Mouse (Mus musculus) ES-E14 (cell line): ENCODE results near the gene Zpbp.
A peak's percentile ranks its signal among the peaks of the same experiment; 100 is the strongest.

Source experiments
- HCFC1 ChIP-seq: IDR thresholded peaks from 2 replicates; pipeline ENCODE4 v1.6.1; 2012; ENCODE audit warnings: low read length, inconsistent platforms, borderline replicate concordance; ENCODE audit not compliant: insufficient read depth
- ZC3H11A ChIP-seq: IDR thresholded peaks from 2 replicates; pipeline ENCODE4 v1.6.1; 2012; ENCODE audit warnings: low read depth, mild to moderate bottlenecking, inconsistent platforms, low read length, borderline replicate concordance
- ZNF384 ChIP-seq: IDR thresholded peaks from 2 replicates; pipeline ENCODE4 v1.6.1; 2012; ENCODE audit warnings: low read depth, low read length, inconsistent platforms

DNA sequence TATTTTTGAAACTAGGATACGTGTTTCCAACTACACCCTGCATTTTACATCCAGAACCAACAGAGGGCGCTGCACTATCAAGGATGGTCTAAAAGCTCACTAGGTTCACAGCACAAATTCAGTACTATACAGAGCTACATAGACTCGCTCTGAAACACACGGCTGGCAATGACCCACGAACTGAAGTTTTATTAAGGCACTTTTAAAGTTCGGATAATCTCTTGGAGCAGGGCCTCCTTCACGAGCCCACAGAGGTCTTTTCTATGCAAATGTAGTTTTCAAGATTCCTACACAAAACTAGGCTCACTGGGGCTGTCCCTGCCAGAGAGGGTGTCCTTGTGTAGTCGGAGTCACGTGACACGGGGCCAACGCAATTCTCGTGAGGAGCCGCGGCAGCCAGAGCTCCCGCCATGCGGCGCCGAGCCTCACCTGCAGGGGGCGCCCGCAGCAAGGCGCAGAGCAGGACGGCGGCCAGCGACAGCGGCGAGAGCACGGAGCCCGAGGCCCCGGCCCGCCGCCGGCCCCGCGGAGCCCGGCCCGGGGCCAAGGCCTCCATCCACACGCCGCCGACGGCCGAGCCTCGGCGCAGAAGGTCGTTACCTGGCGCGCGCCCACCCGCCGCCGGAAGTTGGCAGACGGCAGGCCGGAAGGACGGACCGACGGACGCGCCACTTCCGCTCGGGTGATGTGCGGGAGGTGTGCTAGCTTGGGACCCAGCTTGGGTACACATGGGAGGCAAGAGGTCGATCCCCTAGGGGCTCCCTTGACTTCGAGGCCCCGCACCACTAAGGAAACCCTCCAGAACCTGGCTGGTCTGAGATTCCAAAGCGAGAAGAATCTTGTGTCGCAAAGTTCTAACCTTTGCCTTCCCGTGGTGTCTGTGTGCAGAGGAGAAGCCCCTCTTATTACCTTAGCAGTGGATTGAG lies at the start of gene Zpbp, which contains the start of gene Spata48:
- TF ChIP-seq ZNF384 (no peak), HCFC1 (peak; percentile 80), ZC3H11A (peak; percentile 61; the same call in 1 of the 2 replicates)
